Mouse (Mus musculus) lung, postnatal 0 days (tissue): Measurements from ENCODE around the gene Trpc6.

Source experiments
- CTCF ChIP-seq: IDR thresholded peaks from 2 replicates; pipeline ENCODE4 v1.5.1; 2016; ENCODE audit warnings: antibody characterized with exemption, mild to moderate bottlenecking
- EP300 ChIP-seq: IDR thresholded peaks from 2 replicates; pipeline ENCODE4 v1.6.1; 2016; ENCODE audit warnings: antibody characterized with exemption, mild to moderate bottlenecking, control low read depth

DNA sequence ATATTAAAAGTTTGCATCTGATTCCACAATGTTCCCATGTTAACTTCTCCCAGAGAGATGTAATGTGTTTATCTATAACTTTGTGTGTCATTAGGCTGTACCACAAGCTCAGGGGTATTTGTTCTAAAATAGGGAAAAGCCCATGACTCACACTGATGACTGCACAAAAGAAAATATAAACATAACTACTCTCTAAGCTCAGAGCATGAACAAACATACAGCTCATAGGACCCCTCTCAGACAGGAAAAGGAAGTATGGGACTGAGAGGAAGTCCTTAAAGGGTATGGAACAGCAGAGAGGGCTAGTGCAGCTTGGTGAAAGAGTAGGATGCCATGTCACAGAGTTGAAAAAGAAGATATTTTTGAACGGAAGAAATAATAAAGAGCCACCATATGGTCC, 14.6 kb downstream of the Trpc6 start:
- TF ChIP-seq CTCF (no peak), EP300 (no peak)
